Comparison of ENCODE assay signal across 14 mouse cellular contexts in genomic region chr15:61294131-61294530, GRCm38 (mm10).
"Had no signal": no experiment of that assay in that cellular context is flagged by ENCODE, and none has a peak within 500 bp of the region (broad histone marks: within the 10 kb centered on the region; RNA-seq: fewer than 3 reads in every experiment).

No protein-coding gene starts in this region.

- DNase-seq: lung, adult 18-20 months; lung, embryonic 14.5 days; lung, postnatal 10 days; lung, postnatal 4 days; right cerebral cortex, postnatal 25 days; right cerebral cortex, postnatal 4 days; spleen, adult 18-20 months; thymus, adult 18-20 months; thymus, postnatal 14 days; thymus, postnatal 36 days had no signal

- H3K4me1 ChIP-seq: midbrain, embryonic 13.5 days; midbrain, embryonic 15.5 days; neural tube, embryonic 12.5 days had no signal

- H3K4me2 ChIP-seq: lung, embryonic 14.5 days; midbrain, embryonic 11.5 days; midbrain, embryonic 13.5 days; midbrain, embryonic 15.5 days; neural tube, embryonic 12.5 days had no signal

- H3K27ac ChIP-seq: midbrain, embryonic 13.5 days; midbrain, embryonic 15.5 days; neural tube, embryonic 12.5 days had no signal

- H3K9ac ChIP-seq: lung, embryonic 14.5 days; midbrain, embryonic 13.5 days; midbrain, embryonic 15.5 days; neural tube, embryonic 12.5 days had no signal

- H3K9me3 ChIP-seq: midbrain, embryonic 13.5 days; midbrain, embryonic 15.5 days; neural tube, embryonic 12.5 days had no signal

- H3K36me3 ChIP-seq: midbrain, embryonic 13.5 days; midbrain, embryonic 15.5 days; neural tube, embryonic 12.5 days had no signal

- H3K4me3 ChIP-seq: midbrain, embryonic 13.5 days; midbrain, embryonic 15.5 days; neural tube, embryonic 12.5 days had no signal

- H3K27me3 ChIP-seq: midbrain, embryonic 13.5 days; midbrain, embryonic 15.5 days; neural tube, embryonic 12.5 days had no signal

- ATAC-seq: midbrain, embryonic 13.5 days; midbrain, embryonic 15.5 days had no signal
